Mouse (Mus musculus) hematopoietic stem cell, adult 5-6 weeks (primary cell): Measurements from ENCODE around the gene Shb. TPM values are rescaled to one million over a fixed set of nuclear protein-coding genes. Genes with fewer than 3 reads are reported as not detected.

ENCODE experiments used
- ATAC-seq, 2 experiments: fragments of 125-278 bp in 1 of 2; replicated peaks in 1 of 2; 2 replicates each; pipeline ENCODE4 v1.8.0; 2016 to 2017; ENCODE audit warnings: inconsistent platforms in 2 of 2, mild to moderate bottlenecking in 2 of 2, moderate number of reproducible peaks in 2 of 2, low read depth in 1 of 2, moderate TSS enrichment in 1 of 2; ENCODE audit not compliant: low FRiP score in 2 of 2, poor library complexity in 2 of 2, severe bottlenecking in 2 of 2, insufficient read depth in 1 of 2, low TSS enrichment in 1 of 2
- total RNA-seq: library from RNA; stranded (forward); fragments of 172-1452, 232-1000 nt; gene quantifications from 2 replicates; pipeline ENCODE4 v1.2.3, GENCODE M21; 2017

Shb gene
- total RNA-seq, 1 experiment from 2014 or later, result 4.5 TPM

- ATAC-seq, result no peak
Measured at GRCm38 (mm10) chr4:45449012-45449411, 83.3 kb downstream of the Shb start.

- no peak for ATAC-seq
Measured at GRCm38 (mm10) chr4:45448481-45448880, 83.8 kb downstream of the Shb start.

- no peak for ATAC-seq
Measured at GRCm38 (mm10) chr4:45447196-45447595, 85.1 kb downstream of the Shb start.

- no peak for ATAC-seq
Measured at GRCm38 (mm10) chr4:45445235-45445634, 87.0 kb downstream of the Shb start.

GRCm38 (mm10) chr4:45444813-45445212 lies 87.5 kb downstream of the Shb start:
- no peak for ATAC-seq

GRCm38 (mm10) chr4:45443652-45444051 lies 88.6 kb downstream of the Shb start:
- ATAC-seq, result no peak

- peak; percentile 55 to 57; a peak in 3 of 4 replicates for ATAC-seq
Measured at GRCm38 (mm10) chr4:45442237-45442636, 90.0 kb downstream of the Shb start.

- ATAC-seq, result no peak
Measured at GRCm38 (mm10) chr4:45441778-45442177, 90.5 kb downstream of the Shb start.

GRCm38 (mm10) chr4:45439281-45439680 lies 93.0 kb downstream of the Shb start:
- no peak for ATAC-seq

GRCm38 (mm10) chr4:45437010-45437409 lies 95.3 kb downstream of the Shb start:
- no peak for ATAC-seq

GRCm38 (mm10) chr4:45436383-45436913 lies 95.8 kb downstream of the Shb start:
- no peak for ATAC-seq

- ATAC-seq, result no peak
Measured at GRCm38 (mm10) chr4:45435899-45436298, 96.4 kb downstream of the Shb start.

GRCm38 (mm10) chr4:45434681-45435080 lies 97.6 kb downstream of the Shb start:
- ATAC-seq, result no peak

- ATAC-seq, result no peak
Measured at GRCm38 (mm10) chr4:45434071-45434470, 98.2 kb downstream of the Shb start.

- ATAC-seq, result no peak
Measured at GRCm38 (mm10) chr4:45431806-45432205, 100.5 kb downstream of the Shb start.

- no peak for ATAC-seq
Measured at GRCm38 (mm10) chr4:45431316-45431715, 101.0 kb downstream of the Shb start.

- ATAC-seq, result 0 out of 4 replicates have a peak, but pooled peaks of 1 of the 2 experiments have one; percentile 37
Measured at GRCm38 (mm10) chr4:45429451-45429850, 102.8 kb downstream of the Shb start.

GRCm38 (mm10) chr4:45426724-45427457 lies 105.4 kb downstream of the Shb start:
- ATAC-seq, result no peak

- no peak for ATAC-seq
Measured at GRCm38 (mm10) chr4:45423406-45423805, 108.9 kb downstream of the Shb start.
